Mouse (Mus musculus): ENCODE measurements at regions not wholly inside any gene's neighbourhood (a gene's known extent, or its start where the extent isn't known, plus 50 kb on each side); places are given as distances from the start of the nearest gene placed in this dataset.

DNA sequence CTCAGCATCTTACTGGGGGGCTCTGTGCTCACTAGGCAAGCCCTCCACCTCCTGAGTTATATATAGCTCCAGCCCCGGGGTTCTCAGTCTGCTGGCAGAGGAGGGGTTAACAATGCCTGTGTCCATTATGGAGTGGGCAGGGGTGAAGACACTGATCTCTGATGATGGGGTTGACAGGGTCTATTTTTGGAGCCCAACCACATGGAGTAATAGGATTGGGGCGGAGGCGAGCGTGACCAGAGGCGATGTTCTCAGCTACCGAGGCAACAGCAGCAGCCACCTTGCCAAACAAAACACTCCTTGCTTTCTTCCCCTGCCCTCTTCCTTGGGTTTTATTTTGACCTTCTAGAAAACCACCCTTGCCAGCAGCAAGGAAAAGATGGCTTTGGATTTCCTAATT lies 141.1 kb upstream of the Gli2 start:
- in situ Hi-C loops (cut with MboI, MseI) = no loop called here

- in situ Hi-C loops (cut with MboI, MseI) = no loop called here
These were observed 137.8 kb upstream of the Gli2 start for GRCm38 (mm10) chr1:119191177-119191576.

DNA sequence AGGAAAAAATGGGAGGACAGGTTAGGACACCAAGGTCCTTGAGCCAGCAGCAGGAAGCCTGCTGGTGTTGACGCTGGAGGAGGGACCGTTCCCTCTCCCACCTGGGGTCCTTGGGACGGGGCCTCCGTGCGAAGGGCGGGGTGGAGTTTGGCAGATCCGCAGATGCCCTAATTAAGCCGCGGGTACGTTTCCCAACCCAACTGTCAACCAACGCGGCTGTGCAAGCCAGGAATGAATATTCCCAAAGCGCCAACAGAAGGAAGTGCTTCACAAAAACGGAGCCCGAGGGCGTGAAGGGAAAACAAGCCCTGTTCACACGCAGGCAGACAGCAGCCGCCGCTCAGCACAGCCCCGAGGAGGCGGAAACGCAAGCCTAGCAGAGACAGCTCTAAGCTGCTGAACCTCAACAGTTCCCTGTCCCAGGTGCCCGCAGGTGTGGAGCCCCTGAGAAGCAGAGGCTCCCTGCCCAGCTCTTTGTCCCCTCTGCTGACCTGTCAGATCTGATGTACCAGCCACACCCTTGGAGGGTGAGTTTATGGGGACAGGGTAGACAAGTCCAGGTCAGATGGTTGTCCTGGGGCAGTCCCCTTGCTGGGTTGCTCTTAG lies 136.1 kb upstream of the Gli2 start:
- in situ Hi-C loops (cut with MboI, MseI) = no loop called here

DNA sequence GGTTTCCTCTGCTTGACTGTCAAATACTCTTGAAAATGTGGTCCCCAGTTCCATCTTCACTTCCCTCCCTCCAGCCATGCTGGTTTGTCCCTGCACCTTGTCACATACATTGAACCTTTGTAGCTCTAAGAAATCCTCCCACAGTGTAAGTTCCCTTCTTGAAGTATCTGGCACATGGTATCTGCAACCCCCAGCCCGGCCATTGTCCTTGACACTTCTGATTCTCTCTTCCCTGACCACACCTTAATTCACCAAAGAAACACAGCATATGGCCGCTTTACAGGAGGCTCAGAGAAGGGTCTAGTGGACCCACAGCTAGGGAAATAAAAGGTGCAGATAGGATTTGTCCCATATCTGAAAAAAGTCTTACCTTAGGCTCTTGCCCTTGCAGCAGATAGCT lies 133.9 kb upstream of the Gli2 start:
- in situ Hi-C loops (cut with MboI, MseI) = no loop called here

GRCm38 (mm10) chr1:119186856-119187255 lies 133.4 kb upstream of the Gli2 start:
- in situ Hi-C loops (cut with MboI, MseI) = no loop called here

DNA sequence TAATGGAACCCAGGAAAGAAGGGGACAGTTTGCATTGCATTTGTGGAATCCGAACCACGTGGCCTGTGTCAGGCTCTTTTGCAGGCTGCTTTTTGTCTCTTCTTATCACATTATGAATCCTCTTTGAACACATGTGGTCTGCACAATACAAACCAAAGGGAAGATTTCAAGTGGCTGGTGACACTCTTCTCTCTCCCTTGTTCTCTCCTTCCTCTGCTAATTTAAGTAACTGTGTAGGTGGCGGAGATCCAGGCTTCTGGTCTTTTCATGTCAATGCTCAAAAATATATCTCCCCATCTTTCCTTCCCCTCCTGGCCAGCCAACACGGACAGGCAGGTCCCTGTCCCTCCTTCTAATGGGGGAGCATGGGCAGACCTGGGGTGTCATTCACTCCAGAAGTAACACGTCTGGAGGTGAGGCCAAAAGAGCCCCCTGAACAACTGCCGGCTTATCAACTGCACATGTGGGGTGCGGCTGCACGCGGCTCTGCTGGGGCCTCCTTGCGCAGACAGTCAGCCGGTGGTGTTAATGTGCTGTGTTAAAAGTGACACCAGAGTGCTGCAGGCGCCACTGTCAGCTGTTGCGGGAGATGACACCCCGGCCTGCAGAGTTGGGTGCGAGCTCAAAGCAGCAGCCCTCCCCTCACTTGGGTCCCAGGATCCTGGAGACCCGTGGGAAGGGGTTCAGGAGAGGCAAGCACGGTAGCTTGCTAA lies 130.3 kb upstream of the Gli2 start:
- in situ Hi-C loops (cut with MboI, MseI) = no loop called here

- in situ Hi-C loops (cut with MboI, MseI) = no loop called here
These were observed 119.8 kb upstream of the Gli2 start for GRCm38 (mm10) chr1:119173030-119173756.

DNA sequence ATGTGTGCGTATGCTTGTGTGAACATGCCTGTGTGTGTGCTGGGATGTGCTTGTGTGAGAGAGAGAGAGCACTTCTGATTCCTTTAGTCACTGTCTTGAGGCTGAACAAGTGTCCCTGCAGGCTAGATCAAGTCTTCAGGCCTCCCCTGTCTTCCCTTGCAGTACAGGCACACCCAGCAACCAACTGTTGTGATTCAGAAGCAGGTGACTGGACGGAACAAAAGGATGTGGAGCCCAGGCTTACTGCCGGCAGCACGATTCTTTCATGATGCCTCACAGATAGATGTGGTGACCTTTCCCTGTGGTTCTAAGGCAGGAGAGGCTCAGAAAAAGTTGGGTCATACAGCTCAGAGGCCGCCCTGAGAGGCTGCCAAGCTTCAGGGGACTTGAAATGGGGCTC lies 114.0 kb upstream of the Gli2 start:
- in situ Hi-C loops (cut with MboI, MseI) = loop anchor here (10.0 kb wide), 1 partner anchor 883 kb away; no protein-coding TSS in a partner anchor

DNA sequence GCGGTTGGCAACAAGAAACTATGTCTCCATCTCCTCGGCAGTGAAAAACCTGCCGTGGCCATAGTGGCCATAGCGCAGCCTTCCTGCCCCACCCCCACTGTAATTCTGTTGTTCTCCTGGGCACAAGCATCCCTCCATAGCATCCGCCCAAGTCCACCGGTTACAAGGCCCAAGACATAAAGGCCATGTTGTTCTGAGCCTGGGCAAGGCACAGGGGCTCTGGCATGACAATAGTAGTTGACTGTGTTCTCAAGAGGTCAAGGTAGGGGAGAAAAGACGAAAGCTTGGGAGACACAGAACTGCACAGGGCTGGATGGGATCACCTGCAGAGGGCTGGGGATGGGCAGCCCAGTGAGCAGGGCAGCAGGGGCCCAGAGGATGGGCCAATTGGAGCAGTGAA lies 112.9 kb upstream of the Gli2 start:
- in situ Hi-C loops (cut with MboI, MseI) = loop anchor here (10.0 kb wide), 1 partner anchor 881 kb away; no protein-coding TSS in a partner anchor

- in situ Hi-C loops (cut with MboI, MseI) = loop anchor here (10.0 kb wide), 1 partner anchor 880 kb away; no protein-coding TSS in a partner anchor
These were observed 111.4 kb upstream of the Gli2 start for GRCm38 (mm10) chr1:119164811-119165210.

GRCm38 (mm10) chr1:119163846-119164245 lies 110.4 kb upstream of the Gli2 start:
- in situ Hi-C loops (cut with MboI, MseI) = loop anchor here (10.0 kb wide), 1 partner anchor 879 kb away; no protein-coding TSS in a partner anchor

GRCm38 (mm10) chr1:119163114-119163740 lies 109.8 kb upstream of the Gli2 start:
- in situ Hi-C loops (cut with MboI, MseI) = loop anchor here (10.0 kb wide), 1 partner anchor 878 kb away; no protein-coding TSS in a partner anchor

- in situ Hi-C loops (cut with MboI, MseI) = loop anchor here (10.0 kb wide), 1 partner anchor 877 kb away; no protein-coding TSS in a partner anchor
These were observed 108.3 kb upstream of the Gli2 start for GRCm38 (mm10) chr1:119161751-119162150.

DNA sequence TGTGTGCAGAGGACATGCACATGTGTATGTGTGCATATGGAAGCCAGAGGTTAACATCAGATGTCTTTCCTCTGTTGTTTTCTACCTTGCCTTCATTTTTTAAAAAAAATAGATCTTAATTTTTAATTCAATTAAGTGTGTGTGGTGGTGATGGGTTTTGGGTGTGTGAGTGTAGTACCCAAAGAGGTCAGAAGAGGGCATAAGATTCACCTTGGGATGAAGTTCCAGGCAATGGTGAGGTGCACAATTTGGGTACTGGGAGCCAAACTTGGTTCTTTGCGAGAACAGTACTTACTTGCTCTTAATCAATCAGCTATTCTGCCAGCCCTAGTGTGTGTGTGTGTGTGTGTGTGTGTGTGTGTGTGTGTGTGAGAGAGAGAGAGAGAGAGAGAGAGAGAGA lies 106.9 kb upstream of the Gli2 start:
- in situ Hi-C loops (cut with MboI, MseI) = loop anchor here (10.0 kb wide), 1 partner anchor 876 kb away; no protein-coding TSS in a partner anchor

GRCm38 (mm10) chr1:119157171-119157700 lies 103.8 kb upstream of the Gli2 start:
- in situ Hi-C loops (cut with MboI, MseI) = no loop called here

DNA sequence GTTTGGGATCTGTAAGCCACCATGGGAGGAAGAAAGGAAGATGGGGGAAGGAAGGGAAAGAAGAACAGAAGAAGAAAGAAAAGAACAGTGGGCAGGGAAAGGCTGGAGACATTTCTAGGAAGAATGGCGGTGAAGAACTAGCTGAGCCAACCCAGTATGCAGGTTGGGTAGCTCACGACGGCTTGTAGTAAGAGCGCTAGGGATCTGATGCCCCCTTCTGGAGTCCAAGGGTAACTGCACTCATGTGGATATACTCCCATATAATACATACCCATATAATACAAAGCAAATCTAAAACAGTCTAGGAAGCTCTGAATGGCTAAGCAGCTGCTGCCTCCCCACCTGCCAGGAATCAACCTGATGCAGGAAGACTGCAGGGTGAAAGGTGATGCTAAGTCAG lies 100.2 kb upstream of the Gli2 start:
- in situ Hi-C loops (cut with MboI, MseI) = no loop called here

- in situ Hi-C loops (cut with MboI, MseI) = no loop called here
These were observed 99.4 kb upstream of the Gli2 start for GRCm38 (mm10) chr1:119152776-119153175.

- in situ Hi-C loops (cut with MboI, MseI) = no loop called here
These were observed 94.1 kb upstream of the Gli2 start for GRCm38 (mm10) chr1:119147506-119147905.

DNA sequence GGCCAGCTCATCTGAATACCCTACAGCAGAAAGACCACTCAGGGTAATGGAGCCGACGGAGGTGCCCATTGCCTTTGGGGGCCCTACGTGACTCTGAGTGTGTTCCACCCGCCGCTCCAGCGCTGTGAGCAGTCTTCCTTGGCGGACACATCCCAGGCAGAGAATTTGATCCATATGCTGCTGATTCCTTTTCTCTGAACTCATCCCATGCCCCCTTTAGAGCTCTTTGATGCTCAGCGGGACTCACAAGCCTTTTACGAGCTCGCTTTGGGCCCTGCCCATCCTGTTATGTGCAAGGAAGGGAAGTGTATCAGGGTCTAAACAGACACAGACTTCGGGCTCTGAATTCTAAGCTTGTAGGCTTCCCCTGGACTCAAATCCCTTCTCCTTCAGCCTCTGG lies 90.4 kb upstream of the Gli2 start:
- in situ Hi-C loops (cut with MboI, MseI) = no loop called here

- in situ Hi-C loops (cut with MboI, MseI) = no loop called here
These were observed 75.6 kb upstream of the Gli2 start for GRCm38 (mm10) chr1:119129039-119129438.

GRCm38 (mm10) chr1:119125561-119125960 lies 72.1 kb upstream of the Gli2 start:
- in situ Hi-C loops (cut with MboI, MseI) = no loop called here

- in situ Hi-C loops (cut with MboI, MseI) = no loop called here
These were observed 71.4 kb upstream of the Gli2 start for GRCm38 (mm10) chr1:119124798-119125197.
